Mouse (Mus musculus) frontal cortex, postnatal 10 days (tissue): ENCODE measurements at regions not wholly inside any gene's neighbourhood (a gene's known extent, or its start where the extent isn't known, plus 50 kb on each side); places are given as distances from the start of the nearest gene placed in this dataset.
"Not testable (repeated sequence)": the region's sequence is repeated elsewhere in the genome, so short reads cannot be mapped to it uniquely, and the experiment has no call there.

ENCODE experiments used
- DNase-seq, 2 experiments: peaks; one replicate each; pipeline ENCODE4 v3.0.0; 2022; ENCODE audit warnings: low spot score in 2 of 2, mixed read lengths in 1 of 2

- no peak for DNase-seq
Observed at GRCm38 (mm10) chr2:98263641-98264040, 398.4 kb upstream of the Gm10801 start.

GRCm38 (mm10) chr2:98269562-98269961 is 392.5 kb upstream of the Gm10801 start:
- no peak for DNase-seq

- DNase-seq, result peak; percentile 9 to 18
Observed at GRCm38 (mm10) chr2:98286796-98287352, 375.2 kb upstream of the Gm10801 start.

GRCm38 (mm10) chr2:98330025-98330424 is 332.0 kb upstream of the Gm10801 start:
- DNase-seq, result not testable (repeated sequence)

- no peak for DNase-seq
Observed at GRCm38 (mm10) chr2:98354200-98354599, 307.8 kb upstream of the Gm10801 start.

- no peak for DNase-seq
Observed at GRCm38 (mm10) chr2:98379211-98379610, 282.8 kb upstream of the Gm10801 start.
